Mouse (Mus musculus) liver, embryonic 14.5 days (tissue): ENCODE measurements around the gene Slc25a44. TPM values are rescaled to one million over a fixed set of nuclear protein-coding genes. Genes with fewer than 3 reads are reported as not detected.
"Not testable (repeated sequence)": the region's sequence is repeated elsewhere in the genome, so short reads cannot be mapped to it uniquely, and the experiment has no call there.

ENCODE experiments used
- ATAC-seq: fragments of 200-750 bp; cut with Nextera tagmentation; 2 replicates; pipeline ENCODE4 v1.8.0; 2017; ENCODE audit warnings: moderate number of reproducible peaks, mild to moderate bottlenecking, moderate library complexity; ENCODE audit not compliant: insufficient read depth
- DNase-seq, 3 experiments: peaks; one replicate each; pipeline ENCODE4 v3.0.0-alpha.2; 2012 to 2013; ENCODE audit warnings: low read depth in 3 of 3, low spot score in 3 of 3
- H3K27ac ChIP-seq: fragments of 300-500 bp; sonication (generic); 2 replicates; pipeline ENCODE4 v1.5.1; 2014; ENCODE audit warnings: moderate library complexity, mild to moderate bottlenecking, control low read depth, inconsistent platforms
- H3K27me3 ChIP-seq: fragments of 300-500 bp; sonication (generic); 2 replicates; pipeline ENCODE4 v1.6.1; 2014; ENCODE audit warnings: mild to moderate bottlenecking, low read length, moderate library complexity; ENCODE audit not compliant: control insufficient read depth, insufficient read depth
- H3K36me3 ChIP-seq: fragments of 300-500 bp; sonication (generic); replicated peaks from 2 replicates; pipeline ENCODE4 v1.6.1; 2014; ENCODE audit warnings: low read depth; ENCODE audit not compliant: control insufficient read depth, insufficient read depth
- H3K4me1 ChIP-seq, 2 experiments: fragments of 200-500 bp in 1 of 2; fragments of 300-500 bp in 1 of 2; sonication (generic) in 1 of 2; replicated peaks; 2 replicates each; pipeline ENCODE4 v1.6.1; 2012 to 2014; ENCODE audit warnings: antibody characterized with exemption in 1 of 2, inconsistent platforms in 1 of 2, low read length in 1 of 2; ENCODE audit not compliant: control insufficient read depth in 2 of 2, insufficient read depth in 2 of 2
- H3K4me2 ChIP-seq: fragments of 300-500 bp; sonication (generic); 2 replicates; pipeline ENCODE4 v1.6.1; 2014; ENCODE audit warnings: low read depth, mild to moderate bottlenecking, control low read depth, moderate library complexity
- H3K4me3 ChIP-seq, 2 experiments: fragments of 200-500 bp in 1 of 2; fragments of 300-500 bp in 1 of 2; sonication (generic) in 1 of 2; 2 replicates each; pipeline ENCODE4 v1.5.1; 2012 to 2014; ENCODE audit warnings: low read depth in 2 of 2, low read length in 2 of 2, mild to moderate bottlenecking in 2 of 2, control low read depth in 1 of 2, inconsistent platforms in 1 of 2, moderate library complexity in 1 of 2; ENCODE audit not compliant: insufficient read depth in 1 of 2
- H3K9ac ChIP-seq: fragments of 300-500 bp; sonication (generic); replicated peaks from 2 replicates; pipeline ENCODE4 v1.6.1; 2014; ENCODE audit warnings: mild to moderate bottlenecking, control low read depth, moderate library complexity
- H3K9me3 ChIP-seq: fragments of 300-500 bp; sonication (generic); 2 replicates; pipeline ENCODE4 v1.6.1; 2016; ENCODE audit warnings: low read length, mixed read lengths; ENCODE audit not compliant: control insufficient read depth
- WGBS: fragments of 180-500 bp; shearing (Covaris S2); extraction: QIAGEN DNeasy Blood & Tissue Kit; methylation state at CpG from one replicate; pipeline ENCODE4 v1.1.7; 2014; ENCODE audit not compliant: insufficient replicate concordance; 5-methylcytosine and 5-hydroxymethylcytosine counted together
- polyA plus RNA-seq, 2 experiments: library from polyadenylated mRNA; depleted of rRNA in 1 of 2; stranded (reverse) in 1 of 2; unstranded in 1 of 2; fragments of >200 nt; fragmentation: Nextera tagmentation in 1 of 2; extraction: Ambion mirVana in 1 of 2; gene quantifications; 2 replicates each; pipeline versions ENCODE4 v1.2.1 to v1.2.3; 2012 to 2014

Gene Slc25a44
- polyA plus RNA-seq, 2 experiments, result 8.8 to 9.9 TPM

GRCm38 (mm10) chr3:88375750-88376626, 49.0 kb downstream of the Slc25a44 start:
- DNase-seq (peak in 1 of 3 experiments; percentile 27), ATAC-seq (peak; percentile 78)
- not testable (repeated sequence) for H3K36me3 ChIP-seq, H3K27me3 ChIP-seq, H3K4me3 ChIP-seq, H3K4me1 ChIP-seq, H3K9me3 ChIP-seq, H3K9ac ChIP-seq, H3K27ac ChIP-seq
- peak overlapping the region; percentile 22; the same call in 1 of the 2 replicates for H3K4me2 ChIP-seq
- 8% methylated on average over 18 of the region's 19 CpGs for WGBS

- H3K27ac ChIP-seq, result not testable (repeated sequence)
Observed at GRCm38 (mm10) chr3:88372643-88373042, 52.3 kb downstream of the Slc25a44 start, which contains the start of gene Bglap3. Bglap3 (minus strand) TSS chr3:88372743.

GRCm38 (mm10) chr3:88368511-88368910, 56.4 kb downstream of the Slc25a44 start:
- H3K36me3 ChIP-seq, H3K9me3 ChIP-seq, DNase-seq, H3K4me2 ChIP-seq, ATAC-seq, H3K4me3 ChIP-seq, H3K9ac ChIP-seq, H3K27ac ChIP-seq: not testable (repeated sequence)
- H3K4me1 ChIP-seq, result peaks cover 14 to 15% of the 10 kb centered on the region in 2 experiments
- H3K27me3 ChIP-seq, result peaks cover 17% of the 10 kb centered on the region
- 72% methylated on average over 7 of the region's 7 CpGs for WGBS

More at GRCm38 (mm10) chr3:88372643-88373042, 52.3 kb downstream of the Slc25a44 start, which contains the start of gene Bglap3:
- not testable (repeated sequence) for H3K9me3 ChIP-seq, H3K4me2 ChIP-seq, H3K4me1 ChIP-seq, H3K27me3 ChIP-seq, H3K9ac ChIP-seq, H3K36me3 ChIP-seq, DNase-seq, ATAC-seq, H3K4me3 ChIP-seq
- 79% methylated on average over 9 of the region's 9 CpGs for WGBS

GRCm38 (mm10) chr3:88367517-88367916, 57.4 kb downstream of the Slc25a44 start:
- H3K4me1 ChIP-seq, result peaks cover 24 to 25% of the 10 kb centered on the region in 2 experiments
- WGBS, result 55% methylated on average over 3 of the region's 7 CpGs
- H3K9ac ChIP-seq, H3K4me3 ChIP-seq, H3K4me2 ChIP-seq, H3K36me3 ChIP-seq, ATAC-seq, H3K27ac ChIP-seq, DNase-seq, H3K9me3 ChIP-seq: not testable (repeated sequence)
- peaks cover 17% of the 10 kb centered on the region for H3K27me3 ChIP-seq

GRCm38 (mm10) chr3:88366830-88367428, 58.0 kb downstream of the Slc25a44 start:
- peaks cover 30 to 31% of the 10 kb centered on the region in 2 experiments for H3K4me1 ChIP-seq
- WGBS, result 5% methylated on average over 18 of the region's 22 CpGs

More at GRCm38 (mm10) chr3:88366830-88367428, 58.0 kb downstream of the Slc25a44 start:
- not testable (repeated sequence) for ATAC-seq, H3K4me3 ChIP-seq, H3K9ac ChIP-seq, H3K27ac ChIP-seq, H3K36me3 ChIP-seq, H3K9me3 ChIP-seq, DNase-seq
- Histone ChIP-seq H3K4me2 (peak overlapping the region; percentile 53), H3K27me3 (peaks cover 17% of the 10 kb centered on the region)
